Mouse (Mus musculus): Measurements from ENCODE around the gene Ptpn5. TPM values are rescaled to one million over a fixed set of nuclear protein-coding genes. Genes with fewer than 3 reads are reported as not detected.

Gene Ptpn5
- polyA plus RNA-seq (2014; fragmentation: Illumina TruSeq; extraction: RNeasy Lipid Tissue Mini Kit (QIAGEN cat#74804); ENCODE audit: low read depth, low replicate concordance) = not detected

GRCm38 (mm10) chr7:47133331-47133730, at the start of gene Ptpn5:
Ptpn5 (minus strand) TSS chr7:47133684.

GRCm38 (mm10) chr7:47050366-47050765, 83.1 kb downstream of the Ptpn5 start, which contains the start of gene Tmem86a:
Tmem86a (plus strand) TSS chr7:47050601.

Other genes starting within 250 kb of the Ptpn5 start
- gene Tsg101, start 213.7 kb downstream of the Ptpn5 start, polyA plus RNA-seq (2014; fragmentation: Illumina TruSeq; extraction: RNeasy Lipid Tissue Mini Kit (QIAGEN cat#74804); ENCODE audit: low read depth, low replicate concordance) = 241 TPM
- 21.9 TPM for gene Uevld, start 175.2 kb downstream of the Ptpn5 start, polyA plus RNA-seq (2014; fragmentation: Illumina TruSeq; extraction: RNeasy Lipid Tissue Mini Kit (QIAGEN cat#74804); ENCODE audit: low read depth, low replicate concordance)
- gene Gm9999, start 150.1 kb downstream of the Ptpn5 start, polyA plus RNA-seq (2014; fragmentation: Illumina TruSeq; extraction: RNeasy Lipid Tissue Mini Kit (QIAGEN cat#74804); ENCODE audit: low read depth, low replicate concordance) = not detected
- gene Spty2d1, start 125.3 kb downstream of the Ptpn5 start, polyA plus RNA-seq (2014; fragmentation: Illumina TruSeq; extraction: RNeasy Lipid Tissue Mini Kit (QIAGEN cat#74804); ENCODE audit: low read depth, low replicate concordance) = 35.4 TPM
- 3.0 TPM for gene Tmem86a, start 83.1 kb downstream of the Ptpn5 start, polyA plus RNA-seq (2014; fragmentation: Illumina TruSeq; extraction: RNeasy Lipid Tissue Mini Kit (QIAGEN cat#74804); ENCODE audit: low read depth, low replicate concordance)
- gene Mrgpra6, start 71.2 kb upstream of the Ptpn5 start, polyA plus RNA-seq (2014; fragmentation: Illumina TruSeq; extraction: RNeasy Lipid Tissue Mini Kit (QIAGEN cat#74804); ENCODE audit: low read depth, low replicate concordance) = not detected
- gene Mrgpra9, start 119.2 kb upstream of the Ptpn5 start, polyA plus RNA-seq (2014; fragmentation: Illumina TruSeq; extraction: RNeasy Lipid Tissue Mini Kit (QIAGEN cat#74804); ENCODE audit: low read depth, low replicate concordance) = not detected
- gene Mrgpra1, start 220.6 kb upstream of the Ptpn5 start, polyA plus RNA-seq (2014; fragmentation: Illumina TruSeq; extraction: RNeasy Lipid Tissue Mini Kit (QIAGEN cat#74804); ENCODE audit: low read depth, low replicate concordance) = not detected